Mouse (Mus musculus) liver, embryonic 14.5 days (tissue): Measurements from ENCODE around the gene Grik2. TPM values are rescaled to one million over a fixed set of nuclear protein-coding genes. Genes with fewer than 3 reads are reported as not detected.
"Not testable (repeated sequence)": the region's sequence is repeated elsewhere in the genome, so short reads cannot be mapped to it uniquely, and the experiment has no call there.

Source experiments
- ATAC-seq: fragments of 200-750 bp; cut with Nextera tagmentation; 2 replicates; pipeline ENCODE4 v1.8.0; 2017; ENCODE audit warnings: moderate number of reproducible peaks, mild to moderate bottlenecking, moderate library complexity; ENCODE audit not compliant: insufficient read depth
- DNase-seq, 3 experiments: peaks; one replicate each; pipeline ENCODE4 v3.0.0-alpha.2; 2012 to 2013; ENCODE audit warnings: low read depth in 3 of 3, low spot score in 3 of 3
- H3K27ac ChIP-seq: fragments of 300-500 bp; sonication (generic); 2 replicates; pipeline ENCODE4 v1.5.1; 2014; ENCODE audit warnings: moderate library complexity, mild to moderate bottlenecking, control low read depth, inconsistent platforms
- H3K27me3 ChIP-seq: fragments of 300-500 bp; sonication (generic); 2 replicates; pipeline ENCODE4 v1.6.1; 2014; ENCODE audit warnings: mild to moderate bottlenecking, low read length, moderate library complexity; ENCODE audit not compliant: control insufficient read depth, insufficient read depth
- H3K36me3 ChIP-seq: fragments of 300-500 bp; sonication (generic); replicated peaks from 2 replicates; pipeline ENCODE4 v1.6.1; 2014; ENCODE audit warnings: low read depth; ENCODE audit not compliant: control insufficient read depth, insufficient read depth
- H3K4me1 ChIP-seq, 2 experiments: fragments of 200-500 bp in 1 of 2; fragments of 300-500 bp in 1 of 2; sonication (generic) in 1 of 2; replicated peaks; 2 replicates each; pipeline ENCODE4 v1.6.1; 2012 to 2014; ENCODE audit warnings: antibody characterized with exemption in 1 of 2, inconsistent platforms in 1 of 2, low read length in 1 of 2; ENCODE audit not compliant: control insufficient read depth in 2 of 2, insufficient read depth in 2 of 2
- H3K4me2 ChIP-seq: fragments of 300-500 bp; sonication (generic); 2 replicates; pipeline ENCODE4 v1.6.1; 2014; ENCODE audit warnings: low read depth, mild to moderate bottlenecking, control low read depth, moderate library complexity
- H3K4me3 ChIP-seq, 2 experiments: fragments of 200-500 bp in 1 of 2; fragments of 300-500 bp in 1 of 2; sonication (generic) in 1 of 2; 2 replicates each; pipeline ENCODE4 v1.5.1; 2012 to 2014; ENCODE audit warnings: low read depth in 2 of 2, low read length in 2 of 2, mild to moderate bottlenecking in 2 of 2, control low read depth in 1 of 2, inconsistent platforms in 1 of 2, moderate library complexity in 1 of 2; ENCODE audit not compliant: insufficient read depth in 1 of 2
- H3K9ac ChIP-seq: fragments of 300-500 bp; sonication (generic); replicated peaks from 2 replicates; pipeline ENCODE4 v1.6.1; 2014; ENCODE audit warnings: mild to moderate bottlenecking, control low read depth, moderate library complexity
- H3K9me3 ChIP-seq: fragments of 300-500 bp; sonication (generic); 2 replicates; pipeline ENCODE4 v1.6.1; 2016; ENCODE audit warnings: low read length, mixed read lengths; ENCODE audit not compliant: control insufficient read depth
- CTCF ChIP-seq: IDR thresholded peaks from 2 replicates; pipeline ENCODE4 v1.5.1; 2016; ENCODE audit warnings: antibody characterized with exemption, low read depth, control low read depth
- EP300 ChIP-seq: IDR thresholded peaks from 2 replicates; pipeline ENCODE4 v1.6.1; 2016; ENCODE audit warnings: antibody characterized with exemption, low read depth
- WGBS: fragments of 180-500 bp; shearing (Covaris S2); extraction: QIAGEN DNeasy Blood & Tissue Kit; methylation state at CpG from one replicate; pipeline ENCODE4 v1.1.7; 2014; ENCODE audit not compliant: insufficient replicate concordance; 5-methylcytosine and 5-hydroxymethylcytosine counted together
- polyA plus RNA-seq, 2 experiments: library from polyadenylated mRNA; depleted of rRNA in 1 of 2; stranded (reverse) in 1 of 2; unstranded in 1 of 2; fragments of >200 nt; fragmentation: Nextera tagmentation in 1 of 2; extraction: Ambion mirVana in 1 of 2; gene quantifications; 2 replicates each; pipeline versions ENCODE4 v1.2.1 to v1.2.3; 2012 to 2014

Grik2 gene
- polyA plus RNA-seq, 2 experiments = 0.03 TPM; not detected in 1

DNA sequence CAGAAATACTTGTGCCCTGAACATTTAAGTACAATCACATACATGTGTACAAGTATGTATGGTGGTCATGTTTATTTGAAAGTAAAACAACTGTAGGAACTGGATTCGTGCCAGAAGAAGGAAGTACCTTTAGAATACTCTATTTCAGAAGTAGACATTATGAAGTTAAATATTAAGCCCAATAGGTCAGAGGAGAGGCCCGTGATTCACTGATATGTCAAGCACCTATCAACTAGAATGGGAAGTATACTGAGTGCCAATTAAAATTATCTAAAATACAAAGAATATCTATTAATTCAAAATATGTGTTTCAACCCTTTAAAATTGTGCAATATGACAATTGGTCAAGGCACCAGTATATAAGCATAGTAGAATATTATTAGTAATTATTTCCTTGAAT is 355.7 kb downstream of the Grik2 start:
- H3K27ac ChIP-seq = no peak overlapping the region
- DNase-seq (no peak), ATAC-seq (no peak)
- H3K4me1 ChIP-seq = no peaks in the 10 kb centered on the region
- TF ChIP-seq EP300 (no peak), CTCF (no peak)
- WGBS = 50% methylated on average over 2 of the region's 2 CpGs
- H3K36me3 ChIP-seq = no peaks in the 10 kb centered on the region
- H3K4me2 ChIP-seq = no peak overlapping the region
- H3K9ac ChIP-seq = no peak overlapping the region
- H3K9me3 ChIP-seq = no peaks in the 10 kb centered on the region
- no peak overlapping the region for H3K4me3 ChIP-seq
- no peaks in the 10 kb centered on the region for H3K27me3 ChIP-seq

DNA sequence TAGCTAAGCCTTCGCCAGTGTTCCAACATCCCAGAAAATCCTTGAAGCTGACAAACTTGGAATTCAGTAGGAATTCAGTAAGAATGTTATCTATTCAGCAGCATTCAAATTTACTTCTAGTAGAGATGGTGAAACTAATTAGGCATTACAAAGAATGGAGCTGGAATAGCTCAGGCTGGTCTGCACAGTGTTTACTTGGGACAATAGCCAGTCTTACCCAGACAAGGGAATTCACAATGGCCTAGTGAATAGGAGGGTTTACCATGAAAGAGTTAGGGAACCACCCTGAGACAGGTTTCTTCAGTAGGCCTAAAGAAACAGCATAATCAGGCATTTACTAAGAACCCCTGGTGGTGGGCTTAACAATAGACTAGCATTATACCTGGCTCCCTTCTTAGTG is 371.4 kb downstream of the Grik2 start:
- H3K27ac ChIP-seq, ATAC-seq, H3K9ac ChIP-seq, H3K36me3 ChIP-seq, H3K9me3 ChIP-seq, H3K4me1 ChIP-seq, H3K4me2 ChIP-seq, DNase-seq, H3K27me3 ChIP-seq, H3K4me3 ChIP-seq: not testable (repeated sequence)
- WGBS = 48% methylated on average over 1 of the region's 1 CpGs

DNA sequence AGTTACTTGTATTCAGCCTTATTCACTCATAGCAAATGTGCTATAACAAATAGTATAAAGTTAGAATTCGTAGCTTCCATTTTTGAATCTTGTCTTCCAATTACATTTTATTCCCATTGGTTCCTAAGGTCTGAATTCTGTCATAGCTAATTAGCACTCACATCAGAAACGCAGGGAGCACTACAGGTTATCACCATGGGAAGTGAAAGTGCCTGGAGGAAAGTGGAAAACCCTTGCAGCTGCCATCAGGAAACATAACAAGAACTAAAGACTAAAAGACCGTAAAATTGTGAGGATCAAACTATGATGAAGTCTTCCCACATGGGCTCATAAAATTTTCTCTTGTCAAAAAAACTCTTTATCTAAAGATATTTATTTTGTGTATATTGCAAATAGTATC is 405.6 kb downstream of the Grik2 start:
- Histone ChIP-seq H3K9me3 (no peaks in the 10 kb centered on the region), H3K36me3 (no peaks in the 10 kb centered on the region), H3K9ac (no peak overlapping the region), H3K27ac (no peak overlapping the region), H3K4me3 (no peak overlapping the region), H3K4me2 (no peak overlapping the region), H3K4me1 (no peaks in the 10 kb centered on the region), H3K27me3 (no peaks in the 10 kb centered on the region)
- DNase-seq = no peak
- WGBS = 51% methylated on average over 3 of the region's 3 CpGs
- TF ChIP-seq CTCF = no peak
- TF ChIP-seq EP300 = no peak
- ATAC-seq = no peak

DNA sequence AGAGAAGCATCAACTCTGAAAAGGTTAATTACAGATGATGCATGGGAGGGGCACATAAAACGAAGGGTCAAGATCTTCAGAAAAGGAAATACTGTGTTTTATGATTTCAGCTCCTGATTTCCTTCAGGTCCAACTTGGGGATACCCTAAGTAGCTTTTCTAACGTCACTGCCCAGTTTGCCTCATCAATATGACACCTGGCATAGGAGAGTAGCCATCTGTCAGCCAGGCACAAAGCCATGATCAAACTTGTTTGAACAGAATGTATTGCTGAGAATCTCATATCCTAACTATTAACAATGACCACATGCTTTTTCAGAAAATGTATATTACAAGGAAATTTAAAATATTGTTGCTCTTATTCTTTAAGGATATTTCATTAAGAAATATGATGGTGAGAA is 406.7 kb downstream of the Grik2 start:
- TF ChIP-seq EP300 (no peak), CTCF (no peak)
- no peaks in the 10 kb centered on the region for H3K27me3 ChIP-seq
- 31% methylated on average over 2 of the region's 2 CpGs for WGBS
- H3K4me3 ChIP-seq = no peak overlapping the region
- H3K4me2 ChIP-seq = no peak overlapping the region
- H3K4me1 ChIP-seq = no peaks in the 10 kb centered on the region
- no peak overlapping the region for H3K27ac ChIP-seq
- no peaks in the 10 kb centered on the region for H3K36me3 ChIP-seq
- no peaks in the 10 kb centered on the region for H3K9me3 ChIP-seq
- H3K9ac ChIP-seq = no peak overlapping the region
- no peak for ATAC-seq
- DNase-seq = no peak

DNA sequence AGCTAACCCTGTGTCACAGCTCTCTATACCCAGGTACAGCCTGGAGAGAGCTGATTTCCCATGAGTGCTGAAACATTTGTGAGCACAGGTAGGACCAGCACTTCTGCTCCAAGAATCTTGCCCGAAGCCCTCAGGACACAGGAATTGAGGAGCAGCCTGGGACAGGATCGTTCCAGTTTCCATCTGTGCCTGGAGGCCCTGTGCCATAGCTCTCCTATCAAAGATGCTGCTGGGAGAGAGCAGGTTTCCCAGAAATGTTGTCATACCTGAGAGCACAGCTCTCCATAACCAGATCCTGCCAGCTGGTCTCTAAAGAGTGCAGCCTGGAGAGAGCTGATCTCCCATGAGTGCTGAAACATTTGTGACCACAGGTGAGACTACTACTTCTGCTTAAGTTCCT is 420.0 kb downstream of the Grik2 start:
- Histone ChIP-seq H3K27me3 (no peaks in the 10 kb centered on the region), H3K27ac (no peak overlapping the region), H3K9me3 (no peaks in the 10 kb centered on the region), H3K4me1 (no peaks in the 10 kb centered on the region), H3K9ac (no peak overlapping the region), H3K36me3 (no peaks in the 10 kb centered on the region), H3K4me3 (no peak overlapping the region), H3K4me2 (no peak overlapping the region)
- no peak for TF ChIP-seq CTCF
- no peak for DNase-seq
- no peak for ATAC-seq
- WGBS = 64% methylated on average over 2 of the region's 2 CpGs

DNA sequence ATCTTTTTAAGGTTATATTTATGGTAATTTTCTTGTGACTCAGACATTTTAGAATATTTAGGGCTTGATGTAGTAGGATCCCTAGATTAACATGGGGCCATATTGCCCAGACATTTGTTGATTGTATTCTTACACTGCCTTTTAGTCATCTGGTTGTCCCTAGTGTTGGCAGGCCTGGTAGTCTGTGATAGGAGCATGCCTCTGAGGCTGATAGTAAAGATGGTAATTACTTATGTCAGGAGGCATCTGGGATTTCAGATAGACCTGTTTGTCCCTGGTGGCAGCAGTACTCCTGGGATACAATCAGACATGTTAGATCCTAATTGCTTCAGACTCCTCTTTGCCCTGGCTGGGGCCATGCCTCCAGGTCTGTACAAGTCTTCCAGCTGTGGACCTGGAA is 423.3 kb downstream of the Grik2 start:
- H3K9ac ChIP-seq = no peak overlapping the region
- H3K9me3 ChIP-seq = no peaks in the 10 kb centered on the region
- H3K27me3 ChIP-seq = no peaks in the 10 kb centered on the region
- no peak for DNase-seq
- H3K36me3 ChIP-seq = no peaks in the 10 kb centered on the region
- H3K4me1 ChIP-seq = no peaks in the 10 kb centered on the region
- no peak for ATAC-seq
- H3K4me2 ChIP-seq = no peak overlapping the region
- H3K4me3 ChIP-seq = no peak overlapping the region
- no peak overlapping the region for H3K27ac ChIP-seq
- TF ChIP-seq EP300 (no peak), CTCF (no peak)
